Mouse (Mus musculus): ENCODE results near the gene Grsf1.

Grsf1 gene

DNA sequence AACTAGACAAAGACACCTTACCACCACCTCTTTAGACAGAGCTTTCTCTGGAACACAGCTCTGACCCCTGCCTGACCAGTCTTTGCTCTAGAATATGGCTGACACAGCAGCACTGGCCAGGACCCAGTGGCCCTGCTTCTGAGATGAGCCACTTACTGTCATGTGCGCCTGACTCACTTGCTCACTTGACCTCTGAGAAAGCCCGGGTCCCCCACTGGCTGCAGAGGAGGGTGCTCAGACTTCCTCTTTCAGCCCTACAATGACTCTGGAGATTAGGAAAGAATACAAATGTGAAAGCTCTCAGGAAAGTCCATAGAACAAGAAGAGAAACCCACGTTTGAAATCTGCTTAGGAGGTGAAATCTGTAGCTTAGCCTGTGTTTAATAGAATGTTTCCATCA, 45.1 kb downstream of the Grsf1 start:
- DNase-seq (ENCODE audit: low read depth) = no peak

- no peak for DNase-seq (ENCODE audit: low read depth)
These were observed 46.0 kb downstream of the Grsf1 start for GRCm38 (mm10) chr5:88629987-88630386.

GRCm38 (mm10) chr5:88629125-88629524, 46.8 kb downstream of the Grsf1 start:
- no peak for DNase-seq (ENCODE audit: low read depth)

GRCm38 (mm10) chr5:88627545-88627944, 48.4 kb downstream of the Grsf1 start:
- peak; percentile 70 for DNase-seq (ENCODE audit: low read depth)

DNA sequence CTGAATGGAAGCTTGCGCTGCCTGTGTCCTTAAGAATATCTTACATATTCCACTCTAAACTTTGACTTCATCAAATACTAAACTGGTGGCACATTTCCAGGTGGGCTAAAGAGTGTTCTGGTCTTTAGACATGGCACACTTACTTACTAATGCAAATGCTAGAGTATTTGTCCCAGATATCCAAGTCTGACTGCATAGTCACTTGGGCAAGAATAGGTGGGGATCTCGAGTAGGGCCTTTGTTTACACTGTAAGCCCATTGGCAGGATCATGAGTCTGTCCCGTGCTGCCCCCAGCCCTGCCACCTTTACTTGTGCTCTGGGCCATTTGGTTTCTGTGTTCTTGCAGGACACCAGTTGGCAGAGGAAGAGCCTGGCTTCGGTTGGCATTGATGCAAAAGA, 59.0 kb downstream of the Grsf1 start:
- no peak for DNase-seq (ENCODE audit: low read depth)

- no peak for DNase-seq (ENCODE audit: low read depth)
These were observed 61.8 kb downstream of the Grsf1 start for GRCm38 (mm10) chr5:88614129-88614528.
